In genomic region chr10:117151241-117151640, GRCm38 (mm10) we compare ENCODE assay signal across 10 mouse cellular contexts. TPM values are rescaled to one million over a fixed set of nuclear protein-coding genes. Genes with fewer than 3 reads are reported as not detected.
DNase-seq lines count a peak whose midpoint lies in the region; ATAC-seq lines count a peak whose summit lies in the region.
"Had no signal": no experiment of that assay in that cellular context is flagged by ENCODE, and none has a peak within 500 bp of the region (broad histone marks: within the 10 kb centered on the region; RNA-seq: fewer than 3 reads in every experiment).

No protein-coding gene starts in this region.

- no peaks in the 10 kb centered on the region for H3K9me3 ChIP-seq in heart, embryonic 12.5 days (replicated peaks)
- no peaks in the 10 kb centered on the region for H3K9me3 ChIP-seq in embryonic facial prominence, embryonic 10.5 days
- no peaks in the 10 kb centered on the region for H3K9me3 ChIP-seq in liver, embryonic 16.5 days (replicated peaks; ENCODE audit: control insufficient read depth, low read length)

- ATAC-seq in heart, embryonic 12.5 days (ENCODE audit: insufficient number of reproducible peaks, low FRiP score), result no peak
- ATAC-seq in liver, embryonic 16.5 days (ENCODE audit: low read depth), result no peak

- no peak for DNase-seq in heart, postnatal 14 days
- peak; percentile 29 for DNase-seq in lung, postnatal 14 days
- DNase-seq in lung, postnatal 4 days, result no peak
- peak; percentile 25 for DNase-seq in embryonic facial prominence, embryonic 10.5 days (ENCODE audit: low spot score)
- no peak for DNase-seq in right cerebral cortex, postnatal 25 days
- no peak for DNase-seq in frontal cortex, postnatal 10 days (ENCODE audit: low spot score in 2 of 2)
- DNase-seq: cerebellum, postnatal 36 days; gastrocnemius, postnatal 36 days had no signal

- 13% methylated on average over 11 of the region's 11 CpGs for WGBS in heart, embryonic 12.5 days
- 6% methylated on average over 11 of the region's 11 CpGs for WGBS in embryonic facial prominence, embryonic 10.5 days
- WGBS in liver, embryonic 16.5 days (ENCODE audit: insufficient replicate concordance), result 51% methylated on average over 11 of the region's 11 CpGs

- H3K4me2 ChIP-seq in heart, embryonic 12.5 days, result peak overlapping the region; percentile 82
- peak overlapping the region; percentile 78; the same call in 1 of the 2 replicates for H3K4me2 ChIP-seq in liver, embryonic 16.5 days (ENCODE audit: low read depth, low read length)

- no peaks in the 10 kb centered on the region for H3K36me3 ChIP-seq in heart, embryonic 12.5 days
- no peaks in the 10 kb centered on the region for H3K36me3 ChIP-seq in embryonic facial prominence, embryonic 10.5 days (replicated peaks)
- H3K36me3 ChIP-seq in liver, embryonic 16.5 days (ENCODE audit: control insufficient read depth, insufficient read depth), result no peaks in the 10 kb centered on the region

- peak overlapping the region; percentile 7; the same call in 1 of the 2 replicates for H3K4me3 ChIP-seq in heart, embryonic 12.5 days
- peak overlapping the region; percentile 26; the same call in 1 of the 2 replicates for H3K4me3 ChIP-seq in embryonic facial prominence, embryonic 10.5 days
- no peak overlapping the region for H3K4me3 ChIP-seq in liver, embryonic 16.5 days (ENCODE audit: low read depth, low read length)

- H3K4me1 ChIP-seq in heart, embryonic 12.5 days (replicated peaks), result peaks cover 34% of the 10 kb centered on the region
- H3K4me1 ChIP-seq in embryonic facial prominence, embryonic 10.5 days, result peaks cover 44% of the 10 kb centered on the region
- peaks cover 28% of the 10 kb centered on the region for H3K4me1 ChIP-seq in liver, embryonic 16.5 days (ENCODE audit: control insufficient read depth, low read depth, low read length)

- H3K27me3 ChIP-seq in heart, embryonic 12.5 days (replicated peaks), result no peaks in the 10 kb centered on the region
- H3K27me3 ChIP-seq in embryonic facial prominence, embryonic 10.5 days (replicated peaks; ENCODE audit: low read depth, poor library complexity, severe bottlenecking), result peaks cover 12% of the 10 kb centered on the region
- H3K27me3 ChIP-seq in liver, embryonic 16.5 days (ENCODE audit: control insufficient read depth, insufficient read depth, low read depth, low read length), result no peaks in the 10 kb centered on the region

- H3K9ac ChIP-seq in heart, embryonic 12.5 days, result no peak overlapping the region
- no peak overlapping the region for H3K9ac ChIP-seq in liver, embryonic 16.5 days (ENCODE audit: low read depth, low read length)

- H3K27ac ChIP-seq in heart, embryonic 12.5 days (ENCODE audit: poor library complexity, severe bottlenecking), result peak overlapping the region; percentile 17; the same call in 1 of the 2 replicates
- no peak overlapping the region for H3K27ac ChIP-seq in embryonic facial prominence, embryonic 10.5 days (replicated peaks)
- no peak overlapping the region for H3K27ac ChIP-seq in liver, embryonic 16.5 days (ENCODE audit: low read length)

- intact Hi-C loops in heart, postnatal 14 days (cut with DNase I), result loop anchor here (5.0 kb wide), 1 partner anchor 56 kb away; no protein-coding TSS in a partner anchor

RNA-seq across cellular contexts. Expression of gene Frs2, which starts 2.9 kb away (rescaled TPM):
- 23.4 and 25.0 TPM in 2 replicates for polyA plus RNA-seq in heart, embryonic 12.5 days (2016; fragmentation: Nextera tagmentation; extraction: Ambion mirVana)
- 10 to 100 TPM; 17.9 to 19.5 TPM for total RNA-seq in heart, postnatal 14 days (2021)
- 20.4 and 21.6 TPM in 2 replicates for polyA plus RNA-seq in embryonic facial prominence, embryonic 10.5 days (2016; fragmentation: Nextera tagmentation; extraction: Ambion mirVana)
- 7.4 and 9.0 TPM in 2 replicates for polyA plus RNA-seq in liver, embryonic 16.5 days (2015; fragmentation: Nextera tagmentation; extraction: Ambion mirVana)

Comparison
In these comparisons a context has a peak if more than half of its experiments do, and no peak if none do; other contexts are left out.
1. DNase-seq: peak in lung, postnatal 14 days (single experiment) and embryonic facial prominence, embryonic 10.5 days (single experiment); none in heart, postnatal 14 days (0 of 2), lung, postnatal 4 days (0 of 2), right cerebral cortex, postnatal 25 days (single experiment) and frontal cortex, postnatal 10 days (0 of 2).